Mouse (Mus musculus) liver, postnatal 0 days (tissue): ENCODE data around the gene Pde1a.

Experiments
- CTCF ChIP-seq: sonication (generic); IDR thresholded peaks from 2 replicates; pipeline ENCODE4 v1.5.1; 2016; ENCODE audit warnings: antibody characterized with exemption, low read depth
- EP300 ChIP-seq: IDR thresholded peaks from 2 replicates; pipeline ENCODE4 v1.6.1; 2016; ENCODE audit warnings: antibody characterized with exemption, low read depth, mild to moderate bottlenecking

GRCm38 (mm10) chr2:79921375-79921774, 207.9 kb downstream of the Pde1a start:
- no peak for TF ChIP-seq CTCF
- no peak for TF ChIP-seq EP300
